In genomic region chr15:3174072-3174471, GRCm38 (mm10) we compare ENCODE assay signal across 16 mouse cellular contexts.
DNase-seq lines count a peak whose midpoint lies in the region; ATAC-seq and TF ChIP-seq lines count a peak whose summit lies in the region.
"Had no signal": no experiment of that assay in that cellular context is flagged by ENCODE, and none has a peak within 500 bp of the region (broad histone marks: within the 10 kb centered on the region; RNA-seq: fewer than 3 reads in every experiment).

No protein-coding gene starts in this region.

- H3K27me3 ChIP-seq in liver, postnatal 0 days (ENCODE audit: insufficient read depth, low read length) = no peaks in the 10 kb centered on the region
- H3K27me3 ChIP-seq in liver, embryonic 11.5 days (replicated peaks; ENCODE audit: control insufficient read depth, insufficient read depth, low read length) = no peaks in the 10 kb centered on the region
- H3K27me3 ChIP-seq in intestine, embryonic 15.5 days (replicated peaks) = no peaks in the 10 kb centered on the region
- H3K27me3 ChIP-seq in midbrain, embryonic 11.5 days (ENCODE audit: control insufficient read depth, insufficient read depth, low read length) = no peaks in the 10 kb centered on the region
- H3K27me3 ChIP-seq: heart, embryonic 12.5 days had no signal

- no peak overlapping the region for H3K9ac ChIP-seq in liver, postnatal 0 days (replicated peaks)
- H3K9ac ChIP-seq in liver, embryonic 11.5 days (ENCODE audit: low read depth, low read length) = no peak overlapping the region
- no peak overlapping the region for H3K9ac ChIP-seq in intestine, embryonic 15.5 days
- H3K9ac ChIP-seq in midbrain, embryonic 11.5 days (ENCODE audit: low read length) = no peak overlapping the region
- H3K9ac ChIP-seq: heart, embryonic 12.5 days had no signal

- 25% methylated on average over 2 of the region's 2 CpGs for WGBS in liver, postnatal 0 days (ENCODE audit: insufficient replicate concordance)
- WGBS in liver, embryonic 11.5 days = 33% methylated on average over 2 of the region's 2 CpGs
- 16% methylated on average over 2 of the region's 2 CpGs for whole genome bisulfite sequencing in intestine, embryonic 15.5 days
- 77% methylated on average over 2 of the region's 2 CpGs for WGBS in midbrain, embryonic 11.5 days

- H3K27ac ChIP-seq in liver, postnatal 0 days (ENCODE audit: low read depth) = no peak overlapping the region
- no peak overlapping the region for H3K27ac ChIP-seq in liver, embryonic 11.5 days (ENCODE audit: low read depth, low read length)
- H3K27ac ChIP-seq in intestine, embryonic 15.5 days = no peak overlapping the region
- no peak overlapping the region for H3K27ac ChIP-seq in midbrain, embryonic 11.5 days (ENCODE audit: low read depth, low read length)
- H3K27ac ChIP-seq: hindbrain, embryonic 10.5 days had no signal

- no peaks in the 10 kb centered on the region for H3K9me3 ChIP-seq in liver, postnatal 0 days (ENCODE audit: low read length)
- no peaks in the 10 kb centered on the region for H3K9me3 ChIP-seq in liver, embryonic 11.5 days (ENCODE audit: control insufficient read depth, low read length)
- no peaks in the 10 kb centered on the region for H3K9me3 ChIP-seq in intestine, embryonic 15.5 days
- peaks cover 7% of the 10 kb centered on the region; the same call in 1 of the 2 replicates for H3K9me3 ChIP-seq in midbrain, embryonic 11.5 days (ENCODE audit: control insufficient read depth, low read length)

- H3K4me1 ChIP-seq in liver, postnatal 0 days (ENCODE audit: insufficient read depth) = no peaks in the 10 kb centered on the region
- no peaks in the 10 kb centered on the region for H3K4me1 ChIP-seq in liver, embryonic 11.5 days (replicated peaks; ENCODE audit: control insufficient read depth, insufficient read depth, low read length)
- H3K4me1 ChIP-seq in intestine, embryonic 15.5 days (replicated peaks) = no peaks in the 10 kb centered on the region
- no peaks in the 10 kb centered on the region for H3K4me1 ChIP-seq in midbrain, embryonic 11.5 days (ENCODE audit: control insufficient read depth, insufficient read depth, low read length)
- H3K4me1 ChIP-seq: hindbrain, embryonic 10.5 days had no signal

- no peaks in the 10 kb centered on the region for H3K36me3 ChIP-seq in liver, postnatal 0 days (replicated peaks; ENCODE audit: insufficient read depth, low read length)
- H3K36me3 ChIP-seq in liver, embryonic 11.5 days (ENCODE audit: control insufficient read depth, insufficient read depth, low read length) = no peaks in the 10 kb centered on the region
- H3K36me3 ChIP-seq in intestine, embryonic 15.5 days = no peaks in the 10 kb centered on the region
- H3K36me3 ChIP-seq in midbrain, embryonic 11.5 days (ENCODE audit: control insufficient read depth, insufficient read depth, low read length) = no peaks in the 10 kb centered on the region
- H3K36me3 ChIP-seq: heart, embryonic 12.5 days; hindbrain, embryonic 10.5 days had no signal

- no peak overlapping the region for H3K4me3 ChIP-seq in liver, postnatal 0 days (ENCODE audit: low read depth, low read length)
- H3K4me3 ChIP-seq in liver, embryonic 11.5 days (ENCODE audit: low read depth, low read length) = no peak overlapping the region
- H3K4me3 ChIP-seq in intestine, embryonic 15.5 days (replicated peaks) = no peak overlapping the region
- no peak overlapping the region for H3K4me3 ChIP-seq in midbrain, embryonic 11.5 days (ENCODE audit: low read depth, low read length)
- H3K4me3 ChIP-seq: heart, embryonic 12.5 days; hindbrain, embryonic 10.5 days had no signal

- H3K4me2 ChIP-seq in liver, postnatal 0 days (ENCODE audit: low read depth, low read length) = no peak overlapping the region
- no peak overlapping the region for H3K4me2 ChIP-seq in liver, embryonic 11.5 days
- H3K4me2 ChIP-seq in intestine, embryonic 15.5 days (replicated peaks) = peak overlapping the region; percentile 28; the same call in 1 of the 2 replicates
- H3K4me2 ChIP-seq in midbrain, embryonic 11.5 days = no peak overlapping the region
- H3K4me2 ChIP-seq: heart, embryonic 12.5 days had no signal

- no peak for TF ChIP-seq CTCF in liver, postnatal 0 days (IDR thresholded peaks at IDR 0.05; ENCODE audit: low read depth)

- ATAC-seq in liver, postnatal 0 days = no peak
- ATAC-seq in liver, embryonic 11.5 days (replicated peaks; ENCODE audit: low FRiP score) = no peak
- peak; percentile 62 for ATAC-seq in intestine, embryonic 15.5 days
- ATAC-seq in neutrophil, adult 5-6 weeks (ENCODE audit: extremely low read depth, insufficient number of reproducible peaks, low FRiP score, poor library complexity, severe bottlenecking) = 0 out of 2 replicates have a peak, but pooled peaks have one; percentile 30
- ATAC-seq in midbrain, embryonic 11.5 days (ENCODE audit: low FRiP score) = no peak
- ATAC-seq: forebrain, embryonic 16.5 days; lung, postnatal 0 days; midbrain, embryonic 16.5 days had no signal

- DNase-seq in liver, postnatal 0 days = peak; percentile 19
- DNase-seq in liver, embryonic 11.5 days (ENCODE audit: low spot score) = no peak
- peak; percentile 19 for DNase-seq in MEL-GATA-1-ER (ENCODE audit: extremely low read depth, low read depth)
- DNase-seq in cerebellum, adult 9-11 months = no peak
- DNase-seq in midbrain, embryonic 11.5 days (ENCODE audit: low spot score, missing footprints) = no peak
- no peak for DNase-seq in right cerebral cortex, postnatal 10 days (ENCODE audit: low spot score in 2 of 2)
- DNase-seq: cerebellum, adult 8-10 months; gastrocnemius, postnatal 25 days; kidney, adult 18-20 months had no signal

- no peak for TF ChIP-seq EP300 in liver, postnatal 0 days (IDR thresholded peaks at IDR 0.05; ENCODE audit: low read depth)

Comparison
In these comparisons a context has a peak if more than half of its experiments do, and no peak if none do; other contexts are left out.
1. DNase-seq: peak in liver, postnatal 0 days (single experiment) and MEL-GATA-1-ER (single experiment); none in liver, embryonic 11.5 days (single experiment), cerebellum, adult 9-11 months (single experiment), midbrain, embryonic 11.5 days (single experiment) and right cerebral cortex, postnatal 10 days (0 of 2).
2. ATAC-seq: peak in intestine, embryonic 15.5 days (single experiment) and neutrophil, adult 5-6 weeks (single experiment); none in liver, postnatal 0 days (single experiment), liver, embryonic 11.5 days (single experiment) and midbrain, embryonic 11.5 days (single experiment).